Mouse (Mus musculus) limb, embryonic 11.5 days (tissue): ENCODE data around the gene Xntrpc. TPM values are rescaled to one million over a fixed set of nuclear protein-coding genes. Genes with fewer than 3 reads are reported as not detected.
A peak's percentile ranks its signal among the peaks of the same experiment; 100 is the strongest.

ENCODE experiments used
- ATAC-seq: fragments of 200-750 bp; cut with Nextera tagmentation; 2 replicates; pipeline ENCODE4 v1.8.0; 2017; ENCODE audit warnings: low read depth; ENCODE audit not compliant: insufficient number of reproducible peaks, low FRiP score, low TSS enrichment
- DNase-seq: peaks from one replicate; pipeline ENCODE4 v3.0.0-alpha.2; 2015; ENCODE audit warnings: low spot score
- H3K27ac ChIP-seq: fragments of 300-500 bp; sonication (generic); replicated peaks from 2 replicates; pipeline ENCODE4 v1.5.1; 2014; ENCODE audit warnings: low read depth, mild to moderate bottlenecking, low read length
- H3K27me3 ChIP-seq: fragments of 300-500 bp; sonication (generic); 2 replicates; pipeline ENCODE4 v1.6.1; 2014; ENCODE audit warnings: mild to moderate bottlenecking, low read length, mixed read lengths; ENCODE audit not compliant: control insufficient read depth, insufficient read depth
- H3K36me3 ChIP-seq: fragments of 300-500 bp; sonication (generic); 2 replicates; pipeline ENCODE4 v1.6.1; 2014; ENCODE audit warnings: mild to moderate bottlenecking, low read length, moderate library complexity, mixed read lengths; ENCODE audit not compliant: control insufficient read depth, insufficient read depth
- H3K4me1 ChIP-seq: fragments of 300-500 bp; sonication (generic); 2 replicates; pipeline ENCODE4 v1.6.1; 2014; ENCODE audit warnings: low read length, mixed read lengths; ENCODE audit not compliant: control insufficient read depth, insufficient read depth
- H3K4me2 ChIP-seq: fragments of 300-500 bp; sonication (generic); 2 replicates; pipeline ENCODE4 v1.6.1; 2014; ENCODE audit warnings: low read depth, mild to moderate bottlenecking, moderate library complexity; ENCODE audit not compliant: severe bottlenecking
- H3K4me3 ChIP-seq: fragments of 300-500 bp; sonication (generic); 2 replicates; pipeline ENCODE4 v1.5.1; 2014; ENCODE audit warnings: low read depth, low read length
- H3K9ac ChIP-seq: fragments of 300-500 bp; sonication (generic); 2 replicates; pipeline ENCODE4 v1.6.1; 2014; ENCODE audit warnings: mild to moderate bottlenecking, low read length
- H3K9me3 ChIP-seq: fragments of 300-500 bp; sonication (generic); 2 replicates; pipeline ENCODE4 v1.6.1; 2016; ENCODE audit warnings: low read length; ENCODE audit not compliant: control insufficient read depth
- WGBS: fragments of 180-500 bp; shearing (Covaris S2); extraction: QIAGEN DNeasy Blood & Tissue Kit; methylation state at CpG from one replicate; pipeline ENCODE4 v1.1.7; 2014; 5-methylcytosine and 5-hydroxymethylcytosine counted together
- polyA plus RNA-seq: library from polyadenylated mRNA; unstranded; fragments of >200 nt; fragmentation: Nextera tagmentation; extraction: Ambion mirVana; gene quantifications from 2 replicates; pipeline ENCODE4 v1.2.1, GENCODE M21; 2014

The Xntrpc gene
- polyA plus RNA-seq, 1 experiment from 2014 or later = 1.6 TPM

DNA sequence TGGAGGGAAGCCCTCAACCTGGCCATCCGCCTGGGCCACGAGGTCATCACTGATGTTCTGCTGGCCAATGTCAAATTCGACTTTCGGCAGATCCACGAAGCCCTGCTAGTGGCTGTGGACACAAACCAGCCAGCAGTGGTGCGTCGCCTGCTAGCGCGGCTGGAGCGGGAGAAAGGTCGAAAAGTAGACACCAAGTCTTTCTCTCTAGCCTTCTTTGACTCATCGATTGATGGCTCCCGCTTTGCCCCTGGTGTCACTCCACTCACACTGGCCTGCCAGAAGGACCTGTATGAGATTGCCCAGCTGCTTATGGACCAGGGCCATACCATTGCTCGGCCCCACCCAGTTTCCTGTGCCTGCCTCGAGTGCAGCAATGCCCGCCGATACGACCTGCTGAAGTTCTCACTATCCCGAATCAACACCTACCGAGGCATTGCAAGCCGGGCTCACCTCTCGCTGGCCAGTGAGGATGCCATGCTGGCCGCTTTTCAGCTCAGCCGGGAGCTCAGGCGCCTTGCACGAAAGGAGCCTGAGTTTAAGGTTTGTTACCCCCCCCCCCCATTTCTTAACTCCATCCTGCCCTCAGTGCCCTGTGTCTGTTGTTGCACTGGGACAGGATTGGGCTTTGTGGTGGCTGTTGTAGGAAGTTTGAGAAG, 18.7 kb downstream of the Xntrpc start:
- no peak overlapping the region for H3K27ac ChIP-seq
- WGBS = 91% methylated on average over 26 of the region's 26 CpGs
- H3K4me1 ChIP-seq = no peaks in the 10 kb centered on the region
- H3K9ac ChIP-seq = no peak overlapping the region
- no peaks in the 10 kb centered on the region for H3K9me3 ChIP-seq
- H3K36me3 ChIP-seq = peaks cover 30% of the 10 kb centered on the region
- H3K4me3 ChIP-seq = no peak overlapping the region
- H3K27me3 ChIP-seq = no peaks in the 10 kb centered on the region
- no peak for ATAC-seq
- no peak for DNase-seq
- no peak overlapping the region for H3K4me2 ChIP-seq

DNA sequence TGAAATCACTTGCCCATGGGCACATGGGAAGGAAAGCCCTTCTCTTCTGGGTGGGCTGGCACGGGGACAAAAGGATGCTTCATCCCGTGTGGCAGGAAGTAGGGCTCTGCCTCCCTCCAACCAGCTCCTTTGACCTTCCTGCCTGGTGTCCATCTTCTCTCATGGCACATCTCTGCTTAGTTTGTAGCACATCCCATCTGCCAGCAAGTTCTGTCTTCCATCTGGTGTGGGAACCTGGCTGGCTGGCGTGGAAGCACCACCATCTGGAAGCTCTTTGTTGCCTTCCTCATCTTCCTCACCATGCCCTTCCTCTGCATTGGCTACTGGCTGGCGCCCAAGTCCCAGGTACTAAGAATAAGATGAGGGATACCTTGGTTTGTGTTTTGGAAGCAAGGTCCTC, 21.8 kb downstream of the Xntrpc start:
- DNase-seq (no peak), ATAC-seq (no peak)
- no peak overlapping the region for H3K4me3 ChIP-seq
- H3K4me1 ChIP-seq = no peaks in the 10 kb centered on the region
- H3K4me2 ChIP-seq = no peak overlapping the region
- 95% methylated on average over 4 of the region's 4 CpGs for WGBS
- no peaks in the 10 kb centered on the region for H3K9me3 ChIP-seq
- no peak overlapping the region for H3K27ac ChIP-seq
- H3K27me3 ChIP-seq = no peaks in the 10 kb centered on the region
- peaks cover 14% of the 10 kb centered on the region for H3K36me3 ChIP-seq
- H3K9ac ChIP-seq = no peak overlapping the region

DNA sequence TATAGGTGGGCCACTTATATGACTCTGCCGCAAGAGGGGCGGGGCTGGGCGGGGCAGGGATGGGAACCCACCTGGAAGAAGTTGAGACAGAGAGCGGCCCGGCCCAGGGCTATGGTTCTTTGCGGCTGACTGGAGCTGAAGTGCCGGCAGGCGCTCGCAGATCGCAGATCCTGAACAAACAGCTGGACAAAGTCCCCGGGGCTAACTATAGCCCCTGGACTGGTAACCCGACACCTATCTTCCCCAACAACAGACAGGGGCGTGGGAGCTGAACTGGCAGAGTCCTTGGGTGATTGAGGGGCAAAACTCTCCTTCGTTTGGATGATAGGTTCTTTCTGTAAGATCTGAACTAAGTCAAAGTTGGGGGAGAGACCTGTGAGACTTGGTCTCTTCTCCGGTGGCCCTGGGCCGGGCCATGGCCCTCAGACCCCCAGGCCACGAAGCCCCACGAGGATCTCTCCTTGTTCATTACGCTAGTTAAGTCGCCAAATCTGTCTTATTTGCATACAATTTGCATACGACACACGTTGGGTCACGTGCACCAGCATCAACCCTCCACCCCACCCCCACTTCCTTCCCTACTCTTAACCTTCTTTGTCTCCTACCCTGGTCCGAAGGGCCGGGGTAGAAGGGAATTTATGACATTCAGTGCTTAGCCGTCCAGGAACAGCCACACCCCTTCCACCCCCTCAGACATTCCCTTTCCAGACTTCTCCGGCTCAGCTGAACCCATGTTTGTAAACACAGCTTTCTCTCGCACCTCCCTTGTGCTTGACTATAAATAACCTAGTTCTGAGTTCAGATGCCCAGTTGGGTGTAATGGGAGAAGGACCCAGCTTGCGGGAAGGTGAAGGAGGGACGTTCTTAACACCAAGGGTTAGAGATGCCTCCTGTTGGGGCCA, 34.5 kb downstream of the Xntrpc start:
- peak overlapping the region; percentile 49 for H3K9ac ChIP-seq
- H3K27ac ChIP-seq = 0 out of 2 replicates have a peak overlapping the region, but pooled peaks have one; percentile 37
- H3K4me2 ChIP-seq = peak overlapping the region; percentile 51

DNA sequence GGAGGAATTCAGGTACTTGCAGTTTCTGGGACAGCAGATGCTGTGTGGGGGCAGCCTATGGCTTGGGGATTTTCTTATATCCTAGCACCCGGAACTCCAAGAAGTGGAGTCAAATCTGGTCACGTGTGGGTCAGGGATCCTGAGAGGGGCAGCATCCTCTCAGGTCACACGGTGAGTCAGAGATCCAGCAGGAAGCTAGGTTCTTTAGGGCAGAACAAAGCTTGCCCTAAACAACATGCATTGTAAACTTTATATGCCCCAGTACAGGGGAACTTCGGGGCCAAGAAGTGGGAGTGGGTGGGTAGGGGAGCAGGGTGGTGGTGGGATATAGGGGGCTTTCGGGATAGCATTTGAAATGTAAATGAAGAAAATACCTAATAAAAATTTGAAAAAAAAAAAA, 35.4 kb downstream of the Xntrpc start:
- DNase-seq (no peak), ATAC-seq (no peak)
- H3K27ac ChIP-seq = no peak overlapping the region
- no peaks in the 10 kb centered on the region for H3K9me3 ChIP-seq
- no peaks in the 10 kb centered on the region for H3K27me3 ChIP-seq
- H3K4me1 ChIP-seq = peaks cover 8% of the 10 kb centered on the region
- H3K9ac ChIP-seq = no peak overlapping the region
- H3K36me3 ChIP-seq = no peaks in the 10 kb centered on the region
- 55% methylated on average over 5 of the region's 5 CpGs for WGBS
- H3K4me2 ChIP-seq = no peak overlapping the region
- H3K4me3 ChIP-seq = no peak overlapping the region

More for the DNA sequence above, 34.5 kb downstream of the Xntrpc start:
- DNase-seq (peak; percentile 69), ATAC-seq (peak; percentile 80)
- WGBS = 4% methylated on average over 30 of the region's 30 CpGs
- H3K36me3 ChIP-seq = no peaks in the 10 kb centered on the region
- H3K9me3 ChIP-seq = no peaks in the 10 kb centered on the region
- H3K4me3 ChIP-seq = peak overlapping the region; percentile 29
- no peaks in the 10 kb centered on the region for H3K27me3 ChIP-seq
- peaks cover 8% of the 10 kb centered on the region for H3K4me1 ChIP-seq

DNA sequence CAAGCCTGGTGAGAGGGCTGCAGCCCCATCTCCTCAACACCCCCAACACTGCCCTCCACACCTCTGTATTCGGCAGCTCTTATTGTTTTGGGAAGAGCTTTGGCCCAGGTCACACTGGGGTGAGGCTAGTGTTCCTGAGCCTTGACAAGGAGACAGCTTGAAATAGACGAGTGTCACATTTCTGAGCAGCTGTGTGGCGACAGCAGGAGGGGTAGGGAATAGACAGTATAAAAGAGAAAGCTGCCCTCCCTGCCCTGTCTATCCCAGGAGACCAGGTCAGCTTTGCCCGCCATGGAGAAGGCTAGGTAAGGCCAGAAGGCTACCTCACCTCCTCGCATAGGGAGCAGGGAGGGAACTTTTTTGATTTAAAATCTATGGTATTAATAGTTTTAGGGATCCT, 36.0 kb downstream of the Xntrpc start, which contains the start of gene Art1:
Gene Art1, plus strand, starts transcription at position 257 of the 400 bp plus-strand sequence.
- no peaks in the 10 kb centered on the region for H3K36me3 ChIP-seq
- no peak within 1 kb of the TSS for H3K4me3 ChIP-seq
- WGBS = 47% methylated on average over 5 of the region's 5 CpGs
- H3K4me1 ChIP-seq = peaks cover 8% of the 10 kb centered on the region
- 0 out of 2 replicates have a peak within 1 kb of the TSS, but pooled peaks have one; percentile 37 for H3K27ac ChIP-seq
- ATAC-seq (no peak), DNase-seq (no peak)
- H3K9ac ChIP-seq = no peak within 1 kb of the TSS
- H3K9me3 ChIP-seq = no peaks in the 10 kb centered on the region
- no peaks in the 10 kb centered on the region for H3K27me3 ChIP-seq
- peak within 1 kb of the TSS; percentile 51 for H3K4me2 ChIP-seq

DNA sequence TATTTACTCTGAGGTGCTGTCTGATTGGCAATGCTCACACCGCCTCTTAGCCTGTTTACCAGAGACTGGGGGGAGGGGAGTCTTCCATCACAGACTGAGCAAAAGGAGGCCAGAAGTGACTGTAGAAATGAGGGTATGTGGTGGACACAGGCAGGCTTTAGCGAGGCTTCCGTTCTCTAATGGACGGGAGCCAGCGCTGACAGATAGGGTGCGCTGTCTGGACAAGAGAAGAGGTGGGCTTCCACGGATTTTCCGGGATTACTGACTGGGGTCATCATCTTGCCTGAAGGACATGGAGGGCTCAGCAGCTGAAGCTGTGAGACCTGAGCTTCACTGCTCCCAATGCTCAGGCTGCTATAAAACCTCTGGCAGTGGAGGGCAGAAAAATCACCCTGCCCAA, 36.7 kb downstream of the Xntrpc start:
- Histone ChIP-seq H3K27ac (no peak overlapping the region), H3K4me2 (no peak overlapping the region), H3K4me1 (peaks cover 13% of the 10 kb centered on the region), H3K9me3 (no peaks in the 10 kb centered on the region), H3K27me3 (0 out of 2 replicates have a peak, but pooled peaks cover 2% of the 10 kb centered on the region), H3K4me3 (no peak overlapping the region), H3K9ac (no peak overlapping the region), H3K36me3 (no peaks in the 10 kb centered on the region)
- DNase-seq (no peak), ATAC-seq (no peak)
- WGBS = 49% methylated on average over 8 of the region's 8 CpGs

DNA sequence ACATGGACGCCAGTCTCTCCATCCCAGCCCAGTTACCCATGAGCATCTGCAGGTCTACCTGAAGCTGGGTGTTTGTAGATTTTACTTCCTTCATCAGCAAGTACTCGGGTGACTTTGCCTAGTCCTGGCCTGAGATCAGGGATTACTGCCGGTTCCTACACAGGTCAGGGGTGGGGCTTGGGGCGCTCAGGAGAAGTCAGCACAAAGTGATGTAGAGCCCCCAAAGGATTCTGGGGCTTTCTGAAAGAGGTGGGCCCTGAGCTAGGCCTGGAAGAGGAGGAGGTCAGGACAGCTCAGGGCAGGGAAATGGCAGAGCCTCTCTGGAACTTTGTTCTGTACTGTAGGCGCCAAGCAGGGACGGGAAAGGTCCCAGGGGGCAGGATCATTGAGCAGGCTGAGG, 37.2 kb downstream of the Xntrpc start:
- Histone ChIP-seq H3K9ac (no peak overlapping the region), H3K4me3 (no peak overlapping the region), H3K27ac (no peak overlapping the region), H3K4me1 (peaks cover 13% of the 10 kb centered on the region), H3K36me3 (no peaks in the 10 kb centered on the region), H3K9me3 (no peaks in the 10 kb centered on the region), H3K4me2 (no peak overlapping the region), H3K27me3 (0 out of 2 replicates have a peak, but pooled peaks cover 2% of the 10 kb centered on the region)
- DNase-seq (no peak), ATAC-seq (no peak)
- 41% methylated on average over 6 of the region's 6 CpGs for WGBS

DNA sequence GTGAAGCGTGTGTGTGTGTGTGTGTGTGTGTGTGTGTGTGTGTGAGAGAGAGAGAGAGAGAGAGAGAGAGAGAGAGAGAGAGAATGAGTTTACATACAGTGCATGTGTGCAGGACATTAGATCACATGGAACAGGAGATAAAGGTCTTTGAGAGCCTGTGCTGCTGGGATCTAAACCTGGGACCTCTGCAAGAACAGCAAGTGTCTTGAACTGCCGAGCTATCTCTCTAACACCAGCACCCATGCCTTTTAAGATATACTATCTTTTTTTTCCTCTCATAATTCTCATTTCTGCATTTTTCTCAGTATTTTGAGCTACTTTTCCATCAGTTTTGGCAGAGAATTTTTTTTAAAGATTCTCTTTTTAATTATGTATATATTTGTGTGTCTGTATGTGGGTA, 38.0 kb downstream of the Xntrpc start:
- H3K36me3 ChIP-seq = no peaks in the 10 kb centered on the region
- no peak for ATAC-seq
- DNase-seq = no peak
- H3K9ac ChIP-seq = no peak overlapping the region
- no peak overlapping the region for H3K4me3 ChIP-seq
- H3K4me1 ChIP-seq = peaks cover 13% of the 10 kb centered on the region
- 0 out of 2 replicates have a peak, but pooled peaks cover 2% of the 10 kb centered on the region for H3K27me3 ChIP-seq
- H3K27ac ChIP-seq = no peak overlapping the region
- H3K4me2 ChIP-seq = no peak overlapping the region
- WGBS = 85% methylated on average over 2 of the region's 2 CpGs
- no peaks in the 10 kb centered on the region for H3K9me3 ChIP-seq
